Mouse (Mus musculus): ENCODE measurements around the gene Gm13889.

DNA sequence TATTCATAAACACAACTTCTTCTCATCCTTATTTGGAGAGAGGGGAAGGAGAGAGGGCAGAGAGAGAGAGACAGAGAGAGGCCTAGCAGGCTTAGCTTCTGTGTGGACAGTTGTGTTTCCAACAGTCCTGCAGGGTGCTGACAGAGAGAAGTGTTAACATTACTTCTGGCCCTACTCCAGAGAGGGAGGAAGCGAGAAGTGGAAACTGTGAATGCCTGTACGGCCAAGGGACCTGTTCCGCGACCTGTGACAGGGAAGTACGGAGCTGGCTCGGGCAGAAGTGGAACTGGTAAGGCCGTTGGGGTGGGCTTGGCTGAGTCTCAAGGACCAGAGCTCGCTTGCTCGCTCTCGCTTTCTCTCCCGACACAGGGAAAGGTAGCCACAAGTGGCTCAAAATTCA lies 15.3 kb downstream of the Gm13889 start:
- no peak for TF ChIP-seq TAL1 (conservative IDR thresholded peaks at IDR 0.05; ENCODE audit: low read depth, low read length)
- TF ChIP-seq CTCF (IDR thresholded peaks at IDR 0.05; ENCODE audit: low read depth, low read length) = no peak

All from G1E (cell line).